Mouse (Mus musculus): ENCODE data around the gene Slc7a1. TPM values are rescaled to one million over a fixed set of nuclear protein-coding genes. Genes with fewer than 3 reads are reported as not detected.

Gene Slc7a1
- 15.6 TPM in 2 replicates for polyA plus RNA-seq (2012; rRNA removed)

GRCm38 (mm10) chr5:148399660-148400443, at the start of gene Slc7a1:
Slc7a1 (minus strand) TSS chr5:148399904.

Other genes starting within 250 kb of the Slc7a1 start
- gene Ubl3, start 152.9 kb upstream of the Slc7a1 start, polyA plus RNA-seq (2012; rRNA removed) = 48.4 and 48.7 TPM in 2 replicates

Data from central nervous system, embryonic 18 days (tissue).